Mouse (Mus musculus) limb, embryonic 14.5 days (tissue): ENCODE results near the gene Ltbr. TPM values are rescaled to one million over a fixed set of nuclear protein-coding genes. Genes with fewer than 3 reads are reported as not detected.

Source experiments
- ATAC-seq: fragments of 200-750 bp; cut with Nextera tagmentation; 2 replicates; pipeline ENCODE4 v1.8.0; 2017; ENCODE audit warnings: low read depth, moderate number of reproducible peaks, moderate TSS enrichment; ENCODE audit not compliant: low FRiP score
- DNase-seq: peaks from one replicate; pipeline ENCODE4 v3.0.0-alpha.2; 2015; ENCODE audit warnings: low spot score
- H3K27ac ChIP-seq: fragments of 300-500 bp; sonication (generic); replicated peaks from 2 replicates; pipeline ENCODE4 v1.5.1; 2014; ENCODE audit warnings: low read depth, mild to moderate bottlenecking, low read length, moderate library complexity, mixed read lengths
- H3K27me3 ChIP-seq: fragments of 300-500 bp; sonication (generic); 2 replicates; pipeline ENCODE4 v1.6.1; 2014; ENCODE audit warnings: low read length, mixed read lengths; ENCODE audit not compliant: control insufficient read depth, insufficient read depth
- H3K36me3 ChIP-seq: fragments of 300-500 bp; sonication (generic); 2 replicates; pipeline ENCODE4 v1.6.1; 2014; ENCODE audit warnings: mild to moderate bottlenecking, low read length, moderate library complexity, mixed read lengths; ENCODE audit not compliant: control insufficient read depth, insufficient read depth
- H3K4me1 ChIP-seq: fragments of 300-500 bp; sonication (generic); 2 replicates; pipeline ENCODE4 v1.6.1; 2014; ENCODE audit warnings: antibody characterized with exemption, low read length, mixed read lengths; ENCODE audit not compliant: control insufficient read depth, insufficient read depth
- H3K4me2 ChIP-seq: fragments of 300-500 bp; sonication (generic); replicated peaks from 2 replicates; pipeline ENCODE4 v1.6.1; 2014; ENCODE audit warnings: low read depth, mild to moderate bottlenecking, low read length, moderate library complexity; ENCODE audit not compliant: severe bottlenecking
- H3K4me3 ChIP-seq: fragments of 300-500 bp; sonication (generic); replicated peaks from 2 replicates; pipeline ENCODE4 v1.5.1; 2014; ENCODE audit warnings: low read length
- H3K9ac ChIP-seq: fragments of 300-500 bp; sonication (generic); 2 replicates; pipeline ENCODE4 v1.6.1; 2014; ENCODE audit warnings: mild to moderate bottlenecking, low read depth, low read length, moderate library complexity; ENCODE audit not compliant: severe bottlenecking
- H3K9me3 ChIP-seq: fragments of 300-500 bp; sonication (generic); 2 replicates; pipeline ENCODE4 v1.6.1; 2016; ENCODE audit warnings: low read length; ENCODE audit not compliant: control insufficient read depth
- POLR2A ChIP-seq: fragments of 200-500 bp; IDR thresholded peaks from 2 replicates; pipeline ENCODE4 v1.8.0; 2012; ENCODE audit warnings: inconsistent platforms, mild to moderate bottlenecking, moderate library complexity, borderline replicate concordance; ENCODE audit not compliant: insufficient read depth, insufficient read length; ENCODE audit errors: extremely low read depth
- WGBS: fragments of 180-500 bp; shearing (Covaris S2); extraction: QIAGEN DNeasy Blood & Tissue Kit; methylation state at CpG from one replicate; pipeline ENCODE4 v1.1.7; 2014; 5-methylcytosine and 5-hydroxymethylcytosine counted together
- polyA plus RNA-seq, 2 experiments: library from polyadenylated mRNA; depleted of rRNA in 1 of 2; stranded (reverse) in 1 of 2; unstranded in 1 of 2; fragments of >200 nt; fragmentation: Nextera tagmentation in 1 of 2; extraction: Ambion mirVana in 1 of 2; gene quantifications; 2 replicates each; pipeline versions ENCODE4 v1.2.1 to v1.2.3; 2012 to 2014

Gene Ltbr
- polyA plus RNA-seq, 2 experiments, result 45.8 to 52.7 TPM

GRCm38 (mm10) chr6:125353221-125353620 is 39.5 kb upstream of the Ltbr start:
- Histone ChIP-seq H3K9me3 (no peaks in the 10 kb centered on the region), H3K27ac (no peak overlapping the region), H3K4me1 (peaks cover 55% of the 10 kb centered on the region), H3K36me3 (peaks cover 14% of the 10 kb centered on the region), H3K9ac (no peak overlapping the region), H3K4me3 (no peak overlapping the region), H3K4me2 (no peak overlapping the region), H3K27me3 (no peaks in the 10 kb centered on the region)
- no peak for DNase-seq
- no peak for ATAC-seq
- 78% methylated on average over 11 of the region's 11 CpGs for whole genome bisulfite sequencing
- TF ChIP-seq POLR2A, result no peak

DNA sequence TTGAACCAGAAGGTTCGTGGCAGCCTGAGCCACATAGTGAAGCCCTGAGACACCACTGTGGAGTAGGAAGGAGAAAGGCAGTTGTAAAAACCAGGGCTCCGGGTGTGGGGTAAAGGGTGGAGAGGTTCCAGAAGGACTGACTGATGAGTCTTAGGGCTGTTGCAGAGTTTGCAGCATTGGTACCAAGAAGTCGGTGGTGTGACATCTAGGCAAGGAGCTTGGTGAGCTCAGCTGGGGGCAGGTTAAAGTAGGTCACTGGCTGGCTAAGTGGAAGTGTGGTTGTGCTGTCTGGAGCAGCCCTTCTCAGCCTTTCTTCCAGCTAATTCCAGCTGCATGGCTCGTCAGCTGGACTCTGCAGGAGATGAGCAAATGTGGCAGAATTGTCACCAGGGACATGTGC is 39.1 kb upstream of the Ltbr start:
- ATAC-seq (no peak), DNase-seq (no peak)
- Histone ChIP-seq H3K4me3 (no peak overlapping the region), H3K4me2 (no peak overlapping the region), H3K9ac (no peak overlapping the region), H3K9me3 (no peaks in the 10 kb centered on the region), H3K27me3 (no peaks in the 10 kb centered on the region), H3K36me3 (peaks cover 10% of the 10 kb centered on the region), H3K4me1 (peaks cover 55% of the 10 kb centered on the region), H3K27ac (no peak overlapping the region)
- TF ChIP-seq POLR2A, result no peak
- 32% methylated on average over 4 of the region's 4 CpGs for WGBS

- DNase-seq (no peak), ATAC-seq (no peak)
- 62% methylated on average over 5 of the region's 5 CpGs for WGBS
- no peaks in the 10 kb centered on the region for H3K27me3 ChIP-seq
- H3K4me1 ChIP-seq, result peaks cover 55% of the 10 kb centered on the region
- H3K4me2 ChIP-seq, result peak overlapping the region; percentile 65
- H3K36me3 ChIP-seq, result peaks cover 2% of the 10 kb centered on the region; the same call in 1 of the 2 replicates
- H3K9ac ChIP-seq, result no peak overlapping the region
- no peak overlapping the region for H3K4me3 ChIP-seq
- H3K9me3 ChIP-seq, result no peaks in the 10 kb centered on the region
- H3K27ac ChIP-seq, result no peak overlapping the region
- no peak for TF ChIP-seq POLR2A
Measured at GRCm38 (mm10) chr6:125352046-125352384, 38.3 kb upstream of the Ltbr start.

DNA sequence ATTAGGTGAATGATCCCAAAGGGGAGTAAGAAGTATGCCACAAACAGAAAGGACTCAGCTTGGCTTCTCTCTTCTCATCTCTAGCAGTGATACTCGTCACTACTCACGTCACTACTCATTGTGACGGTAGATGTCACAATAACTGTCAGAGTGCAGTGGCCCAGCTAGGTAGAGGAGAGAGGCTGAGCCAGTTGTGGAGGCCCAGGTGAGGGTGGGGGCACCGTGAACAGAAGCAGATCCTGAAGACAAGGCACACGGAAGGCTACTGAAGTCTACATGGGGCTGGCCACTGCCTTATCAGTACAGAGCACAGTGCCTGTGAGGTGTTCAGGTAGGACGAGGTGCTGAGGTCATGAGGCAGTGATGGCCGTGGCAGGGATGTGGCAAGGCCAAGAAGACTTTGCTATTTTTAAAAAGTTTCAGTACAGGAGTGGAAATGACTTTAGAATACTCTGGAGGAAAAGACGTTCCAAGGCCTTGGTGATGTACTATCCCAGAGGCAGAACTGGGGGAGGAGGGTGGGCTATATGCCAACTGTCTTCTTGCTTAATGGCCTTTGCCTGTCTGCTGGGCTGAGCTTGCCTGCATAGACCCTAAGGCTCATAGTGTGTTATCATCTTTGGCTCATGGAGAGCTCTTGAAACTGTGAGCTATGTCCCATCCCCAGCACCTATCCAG is 37.8 kb upstream of the Ltbr start:
- H3K9ac ChIP-seq, result peak overlapping the region; percentile 38
- no peaks in the 10 kb centered on the region for H3K36me3 ChIP-seq
- no peak overlapping the region for H3K27ac ChIP-seq
- no peak for TF ChIP-seq POLR2A
- H3K27me3 ChIP-seq, result no peaks in the 10 kb centered on the region
- peak overlapping the region; percentile 70 for H3K4me3 ChIP-seq
- DNase-seq (no peak), ATAC-seq (no peak)
- peak overlapping the region; percentile 65 for H3K4me2 ChIP-seq
- H3K9me3 ChIP-seq, result no peaks in the 10 kb centered on the region
- 70% methylated on average over 8 of the region's 8 CpGs for WGBS
- H3K4me1 ChIP-seq, result peaks cover 55% of the 10 kb centered on the region

GRCm38 (mm10) chr6:125350995-125351324 is 37.3 kb upstream of the Ltbr start:
- Histone ChIP-seq H3K9ac (peak overlapping the region; percentile 82), H3K9me3 (no peaks in the 10 kb centered on the region), H3K27ac (peak overlapping the region; percentile 70; the same call in 1 of the 2 replicates), H3K36me3 (no peaks in the 10 kb centered on the region), H3K4me2 (peak overlapping the region; percentile 65), H3K27me3 (no peaks in the 10 kb centered on the region), H3K4me3 (peak overlapping the region; percentile 70), H3K4me1 (peaks cover 50% of the 10 kb centered on the region)
- TF ChIP-seq POLR2A, result no peak
- DNase-seq, result no peak
- WGBS, result 87% methylated on average over 2 of the region's 2 CpGs
- ATAC-seq, result no peak
